Mouse (Mus musculus) granulocyte monocyte progenitor cell, adult 5-6 weeks (primary cell): ENCODE results near the gene Thpo. TPM values are rescaled to one million over a fixed set of nuclear protein-coding genes. Genes with fewer than 3 reads are reported as not detected.

Experiments
- ATAC-seq: replicated peaks from 2 replicates; pipeline ENCODE4 v1.8.0; 2016; ENCODE audit warnings: mild to moderate bottlenecking, moderate TSS enrichment, inconsistent platforms; ENCODE audit not compliant: poor library complexity, severe bottlenecking
- total RNA-seq, 2 experiments: library from RNA; stranded (forward) in 1 of 2; stranded (reverse) in 1 of 2; fragments of 200-712, 200-1000 nt in 1 of 2; fragments of >200 nt in 1 of 2; fragmentation: Nextera tagmentation in 1 of 2; gene quantifications; 2 replicates each; pipeline ENCODE4 v1.2.3; 2014 to 2017

Gene Thpo
- total RNA-seq (2014; fragmentation: Nextera tagmentation) (not detected in 2 replicates), total RNA-seq (2017) (not detected in 2 replicates)

DNA sequence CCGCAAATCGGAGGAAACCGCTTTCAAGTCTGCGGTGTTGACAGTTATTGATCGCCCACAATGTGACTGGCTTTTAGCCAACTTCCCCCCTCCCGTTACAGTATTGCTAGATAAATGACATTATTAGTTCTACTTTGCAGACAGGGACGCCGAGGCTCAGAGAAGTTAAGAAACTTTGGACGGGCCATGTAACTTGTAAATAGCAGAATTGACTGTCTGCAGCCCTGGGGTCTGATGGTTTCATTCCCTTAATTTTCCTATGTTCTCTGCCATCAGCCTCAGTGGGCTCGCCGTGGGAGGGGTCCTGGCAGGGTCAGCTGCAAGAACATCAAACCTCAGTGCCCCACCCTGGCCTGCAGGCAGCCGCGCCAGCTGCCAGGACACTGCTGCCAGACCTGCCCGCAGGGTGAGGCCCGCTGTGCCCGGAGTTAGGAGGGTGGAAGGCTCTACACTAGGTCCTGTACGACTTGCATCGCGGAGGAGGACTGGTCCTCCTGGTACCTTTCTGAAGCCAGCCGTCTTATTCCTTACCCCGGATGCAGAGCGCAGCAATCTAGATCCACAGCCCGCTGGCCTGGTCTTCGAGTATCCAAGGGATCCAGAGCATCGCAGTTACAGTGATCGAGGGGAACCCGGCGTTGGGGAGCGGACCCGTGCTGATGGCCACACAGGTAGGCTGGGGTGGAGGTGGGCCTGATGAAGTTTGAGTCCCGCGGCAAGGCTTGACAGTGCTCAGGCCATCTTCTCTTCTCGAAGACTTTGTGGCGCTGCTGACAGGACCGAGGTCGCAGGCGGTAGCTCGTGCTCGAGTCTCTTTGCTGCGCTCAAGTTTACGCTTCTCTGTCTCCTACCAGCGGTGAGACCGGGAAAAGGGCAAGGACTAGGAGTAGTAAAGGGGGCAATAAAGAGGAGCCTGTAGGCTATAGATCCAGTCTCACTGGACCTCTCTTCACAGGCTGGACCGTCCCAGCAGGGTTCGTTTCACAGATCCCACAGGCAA is at the start of gene Thpo:
TSS of gene Thpo (minus strand) at position 781 of the 1,000 bp plus-strand sequence.
- no peak for ATAC-seq

DNA sequence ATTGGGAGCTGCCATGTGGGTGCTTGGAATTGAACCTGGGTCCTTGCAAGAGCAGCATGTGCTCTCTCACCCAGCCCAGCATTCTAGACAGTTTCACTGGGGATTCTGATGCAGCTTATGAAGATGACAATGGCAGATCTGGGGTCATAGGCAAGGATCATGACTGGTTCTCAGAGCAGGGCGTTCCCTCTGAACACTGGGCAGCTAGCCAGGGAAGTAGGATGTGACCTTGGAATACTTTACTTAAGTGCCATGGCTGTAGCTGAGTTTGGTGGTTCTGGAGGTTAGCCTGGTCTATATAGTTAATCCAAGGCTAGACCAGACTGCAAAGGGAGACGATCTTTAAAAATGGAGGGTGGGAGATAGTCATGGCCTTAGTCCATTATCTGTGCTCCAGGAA is 49.6 kb upstream of the Thpo start:
- ATAC-seq = no peak

DNA sequence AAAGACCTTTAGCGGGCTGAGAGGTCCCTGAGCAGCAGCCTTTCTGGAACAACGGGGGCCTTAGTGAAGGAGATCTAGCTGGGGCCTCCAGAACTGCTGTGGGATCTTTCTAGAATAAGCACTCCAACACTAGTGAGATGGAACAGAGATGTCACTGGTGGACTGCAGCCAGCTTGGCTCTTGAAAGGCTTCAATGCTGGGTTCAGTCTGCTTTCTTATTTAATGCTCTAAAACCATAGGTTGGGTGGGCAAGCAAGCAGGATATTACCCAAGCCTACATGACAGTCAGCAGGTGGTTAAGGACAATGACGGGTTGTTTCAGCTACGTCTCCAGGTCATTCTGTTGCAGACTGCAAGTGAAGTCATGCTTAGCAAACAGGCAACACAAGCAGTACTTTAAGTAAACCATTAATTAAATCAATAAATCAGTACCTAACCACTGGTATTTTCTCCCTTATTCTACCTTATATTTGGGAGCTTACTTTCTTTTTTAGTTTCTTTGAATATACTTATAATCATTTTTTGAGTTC is 46.9 kb upstream of the Thpo start:
- no peak for ATAC-seq

DNA sequence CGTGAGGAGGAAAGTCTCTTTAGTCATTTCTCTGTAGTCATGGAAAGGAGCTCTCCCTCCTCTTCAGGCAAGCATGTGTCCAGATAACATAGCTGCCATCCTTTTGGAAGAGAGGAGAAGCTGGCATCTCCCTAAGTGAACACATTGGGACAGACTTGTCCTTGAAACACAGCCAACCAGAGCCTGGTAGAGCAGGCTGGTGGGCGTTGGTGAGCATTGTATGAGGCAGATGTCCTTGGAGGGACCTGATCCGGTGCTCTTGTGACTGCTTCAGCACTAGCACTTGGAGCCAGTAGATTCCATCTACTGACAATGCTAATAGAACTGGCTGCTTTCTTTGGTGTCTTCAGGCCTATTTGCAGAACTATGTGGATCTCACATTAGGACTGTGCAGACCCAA is 45.5 kb upstream of the Thpo start:
- ATAC-seq = no peak

DNA sequence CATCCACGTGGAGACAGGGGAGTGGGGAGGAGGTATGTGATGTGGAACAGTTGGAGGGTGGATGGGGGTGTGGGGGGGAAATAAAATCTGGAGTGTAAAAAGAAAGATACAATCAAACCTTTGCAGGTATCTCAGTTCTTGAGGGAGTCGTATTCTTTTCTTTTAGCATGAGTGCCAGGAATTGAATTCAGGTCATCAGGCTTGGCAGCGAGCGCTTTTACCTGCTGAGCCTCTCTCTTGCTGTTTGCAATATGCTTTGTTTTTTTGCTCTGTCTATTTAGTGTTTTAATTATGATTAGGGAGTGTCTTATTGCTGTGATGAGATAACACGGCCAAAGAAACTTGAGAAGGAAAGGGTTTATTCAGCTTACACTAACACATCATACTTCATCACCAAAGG is 40.7 kb upstream of the Thpo start:
- no peak for ATAC-seq

DNA sequence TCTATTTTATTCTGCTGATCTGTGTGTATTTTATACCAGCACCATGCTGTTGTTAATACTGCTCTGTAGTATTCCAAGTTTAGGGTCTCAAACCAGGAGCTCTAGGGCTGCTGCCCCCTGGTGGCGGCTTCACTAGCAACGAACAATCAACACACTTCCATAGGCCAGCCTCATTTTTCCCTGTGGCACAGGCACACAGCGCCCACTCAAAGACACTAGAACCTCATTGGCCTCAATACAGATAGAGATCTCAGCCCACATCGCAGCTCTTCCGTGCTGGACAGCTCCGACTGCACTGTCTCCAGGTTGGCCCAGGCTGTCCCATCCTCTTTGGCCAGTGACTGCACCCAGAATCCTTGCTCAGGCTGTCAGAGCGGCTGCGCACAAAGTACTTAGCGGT is 30.9 kb upstream of the Thpo start:
- ATAC-seq = peak; percentile 67

DNA sequence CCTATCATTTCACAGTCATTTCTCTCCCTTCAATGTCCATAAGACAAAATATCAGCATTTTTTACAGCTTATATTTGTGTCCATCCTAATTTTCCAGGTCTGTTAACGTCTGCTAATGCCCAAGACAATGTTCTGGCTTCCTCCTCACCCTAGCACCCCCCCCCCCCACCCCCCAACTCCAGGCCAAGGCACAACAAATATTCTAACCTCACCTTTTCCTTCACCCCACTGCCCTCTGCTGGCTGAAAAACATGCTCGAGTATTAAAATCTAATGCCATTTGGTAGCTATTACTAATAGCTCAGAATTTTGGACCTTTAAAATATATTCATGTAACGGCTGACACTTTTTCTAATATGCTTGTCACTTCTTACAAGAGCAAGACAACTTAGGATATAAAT is 27.4 kb upstream of the Thpo start:
- 0 out of 2 replicates have a peak, but pooled peaks have one; percentile 34 for ATAC-seq

DNA sequence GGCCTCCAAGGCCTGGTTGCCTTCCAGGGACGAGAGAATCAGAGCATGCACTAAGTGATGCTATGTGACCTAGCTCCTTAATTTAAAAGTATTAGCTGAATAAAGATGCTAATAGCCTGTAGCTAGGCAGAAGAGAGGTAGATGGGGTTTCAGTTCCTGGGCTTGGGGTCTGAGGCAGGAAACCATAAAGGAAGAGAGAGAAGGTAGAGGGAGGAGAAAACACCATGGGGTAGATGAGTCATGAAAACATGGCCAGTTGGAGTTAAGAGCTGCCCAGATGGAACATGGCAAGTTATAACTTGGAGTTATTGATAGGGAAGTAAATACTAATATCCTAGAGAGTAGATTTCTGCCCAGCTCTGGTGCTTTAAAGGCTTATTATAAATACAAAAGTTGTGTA is 23.1 kb upstream of the Thpo start:
- peak; percentile 68 for ATAC-seq

DNA sequence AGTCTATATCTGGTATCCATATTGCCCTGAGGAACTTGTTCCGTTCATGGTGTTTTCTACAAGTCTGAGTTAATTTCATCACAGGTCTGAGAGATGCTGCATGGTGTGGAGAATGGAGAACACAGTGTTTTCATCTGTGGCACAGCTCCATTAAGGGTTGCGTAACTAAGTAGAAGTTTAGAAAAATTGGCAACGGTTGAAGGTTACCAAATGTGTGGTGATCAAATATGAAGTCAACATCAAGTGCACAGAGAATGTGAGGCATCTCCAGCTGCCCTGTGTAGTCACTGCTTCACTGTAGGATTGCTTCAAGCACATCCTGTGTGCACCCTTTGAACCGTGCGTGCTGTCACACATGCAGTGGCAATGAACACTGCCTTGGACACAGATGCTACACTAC is 21.7 kb upstream of the Thpo start:
- peak; percentile 97 for ATAC-seq

DNA sequence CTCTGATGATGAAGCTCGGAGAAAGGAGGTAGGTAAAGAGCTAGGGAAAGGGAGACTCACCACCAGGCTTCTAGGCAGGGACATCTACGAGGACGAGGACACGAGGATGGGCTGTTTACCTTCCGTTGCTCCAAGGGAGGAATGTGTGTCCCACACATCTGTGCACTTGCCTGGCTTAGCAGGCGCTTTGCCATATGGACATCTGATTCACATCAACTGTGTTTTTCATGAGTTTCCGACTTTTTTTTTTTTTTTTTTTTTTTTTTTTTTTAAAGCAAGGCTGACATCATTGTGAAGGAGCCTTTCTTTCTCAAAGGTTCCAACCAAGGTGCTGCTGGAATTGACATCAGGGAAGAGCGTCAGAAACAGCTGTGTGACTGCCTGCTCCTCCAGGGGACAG is 16.2 kb upstream of the Thpo start:
- ATAC-seq = no peak

DNA sequence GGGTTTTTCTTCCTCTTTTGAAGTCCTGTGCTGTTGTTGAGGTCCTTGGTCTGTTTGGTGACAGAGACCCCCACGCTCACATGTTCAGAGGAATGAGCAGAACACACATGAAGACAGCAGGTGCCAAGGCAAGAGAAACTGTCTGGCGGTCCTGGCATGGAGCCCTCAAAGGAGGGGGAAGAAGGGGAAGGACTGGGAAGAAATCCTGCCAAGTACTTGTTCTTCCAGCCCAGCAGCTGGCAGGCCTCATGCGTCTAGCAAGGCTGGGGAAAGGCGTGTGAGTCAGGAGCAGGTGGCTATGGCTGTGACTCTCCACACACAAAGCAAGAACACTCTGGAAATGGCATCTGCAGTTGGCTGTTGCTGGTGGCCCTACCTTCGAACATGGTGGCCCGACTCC is 12.3 kb upstream of the Thpo start:
- ATAC-seq = no peak; the same call in 1 of the 2 replicates

DNA sequence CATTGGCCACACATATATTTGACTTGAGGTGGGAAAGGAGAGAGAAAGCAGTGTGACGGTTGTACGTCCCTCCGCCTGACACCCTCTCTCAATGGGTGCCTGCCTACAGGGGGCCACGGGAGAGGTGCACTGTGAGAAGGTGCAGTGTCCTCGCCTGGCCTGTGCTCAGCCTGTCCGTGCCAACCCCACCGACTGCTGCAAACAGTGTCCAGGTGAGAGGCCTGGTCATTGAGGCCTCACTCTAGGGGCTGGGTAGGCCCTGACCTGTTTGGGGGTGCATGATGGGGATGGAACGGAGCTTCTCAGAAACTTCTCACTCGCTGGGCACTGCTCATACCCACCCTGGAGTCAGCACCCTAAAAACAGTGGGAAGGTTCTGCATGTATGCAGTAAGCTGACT is 5.5 kb upstream of the Thpo start:
- no peak for ATAC-seq

DNA sequence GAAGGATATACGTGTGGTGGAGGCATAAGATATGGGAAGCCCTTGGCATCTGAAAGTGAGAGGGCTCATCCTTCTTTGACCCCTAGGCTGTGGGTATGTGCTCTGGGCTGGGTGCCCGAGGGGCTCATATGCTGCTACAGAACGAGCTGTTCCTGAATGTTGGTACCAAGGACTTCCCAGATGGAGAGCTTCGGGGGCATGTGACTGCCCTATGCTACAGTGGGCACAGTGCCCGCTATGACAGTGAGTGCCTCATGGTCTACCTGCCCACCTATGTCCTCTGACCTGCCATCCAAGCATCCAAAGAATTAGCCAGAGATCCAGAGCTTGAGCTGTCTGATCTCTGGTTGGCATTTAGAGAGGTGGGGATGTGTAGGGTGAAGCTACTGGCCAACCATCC is 2.5 kb upstream of the Thpo start:
- no peak for ATAC-seq

DNA sequence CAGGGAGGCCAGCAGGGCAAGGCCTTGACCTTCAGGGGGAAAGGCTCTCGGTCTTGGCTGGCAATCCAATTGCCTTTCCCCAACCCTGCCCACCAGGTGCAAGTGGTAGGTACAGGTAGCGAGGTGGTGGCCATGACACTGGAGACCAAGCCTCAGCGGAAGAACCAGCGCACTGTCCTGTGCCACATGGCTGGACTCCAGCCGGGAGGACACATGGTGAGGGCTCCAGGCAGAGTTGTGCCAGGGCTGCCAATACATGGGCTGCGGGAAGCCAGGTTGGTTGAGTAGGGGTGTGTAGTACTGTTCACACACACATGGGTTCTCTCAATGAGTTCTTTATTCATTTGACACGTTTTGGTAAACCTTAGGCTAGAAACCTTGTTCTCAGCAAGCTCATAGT is 1.9 kb upstream of the Thpo start:
- ATAC-seq = no peak

DNA sequence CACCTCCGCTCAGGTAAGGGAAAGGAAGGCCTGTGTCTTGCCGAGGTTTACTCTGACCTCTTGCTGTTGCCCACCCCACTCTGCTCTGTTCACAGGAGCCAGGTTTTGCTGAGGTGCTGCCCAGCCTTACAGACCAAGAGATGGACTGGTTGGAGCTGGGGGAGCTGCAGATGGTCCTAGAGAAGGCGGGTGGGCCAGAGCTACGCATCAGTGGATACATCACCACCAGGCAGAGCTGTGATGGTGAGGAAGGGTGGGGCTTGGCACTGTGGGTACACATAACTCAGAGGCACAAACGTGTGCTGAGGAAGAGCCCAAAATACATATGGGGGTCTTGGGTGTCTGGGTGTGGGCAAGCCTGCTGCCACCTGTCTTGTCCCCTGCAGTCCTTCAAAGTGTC is 1.3 kb upstream of the Thpo start:
- no peak for ATAC-seq

DNA sequence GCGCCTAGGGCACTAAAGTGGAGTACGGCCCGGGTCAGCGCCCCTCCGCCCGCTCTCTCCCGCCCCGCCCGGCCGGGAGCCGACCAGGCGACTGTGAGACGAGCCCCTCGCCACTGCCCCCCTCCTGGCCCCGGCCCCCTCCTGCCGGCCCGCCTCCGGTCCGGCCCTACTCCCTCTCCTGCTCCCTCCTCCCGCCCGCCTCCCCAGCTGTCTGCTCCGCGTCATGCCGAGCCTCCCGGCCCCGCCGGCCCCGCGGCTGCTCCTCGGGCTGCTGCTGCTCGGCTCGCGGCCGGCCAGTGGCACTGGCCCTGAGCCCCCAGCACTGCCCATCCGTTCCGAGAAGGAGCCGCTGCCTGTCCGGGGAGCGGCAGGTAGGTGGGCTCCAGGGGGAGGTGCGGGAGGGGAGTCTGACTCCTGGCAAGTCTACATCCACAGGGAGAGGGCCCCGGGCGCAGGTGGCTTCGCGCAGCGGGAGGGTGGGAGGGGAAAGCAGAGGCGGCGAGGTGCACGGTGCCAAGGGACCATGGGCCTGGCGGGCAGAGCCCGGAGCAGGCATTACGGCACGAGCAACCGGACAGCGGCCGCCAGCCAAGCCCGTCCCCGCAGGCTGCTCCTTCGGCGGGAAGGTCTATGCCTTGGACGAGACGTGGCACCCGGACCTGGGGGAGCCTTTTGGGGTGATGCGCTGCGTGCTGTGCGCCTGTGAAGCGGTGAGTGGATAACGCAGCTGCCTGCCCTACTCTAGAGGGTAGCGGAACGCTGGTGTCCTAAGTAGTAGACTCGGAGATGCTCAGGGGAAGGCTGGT is 1.2 kb downstream of the Thpo start, which contains the start of gene Chrd:
TSS of gene Chrd (plus strand) at position 203 of the 806 bp plus-strand sequence.
- ATAC-seq = peak; percentile 37

DNA sequence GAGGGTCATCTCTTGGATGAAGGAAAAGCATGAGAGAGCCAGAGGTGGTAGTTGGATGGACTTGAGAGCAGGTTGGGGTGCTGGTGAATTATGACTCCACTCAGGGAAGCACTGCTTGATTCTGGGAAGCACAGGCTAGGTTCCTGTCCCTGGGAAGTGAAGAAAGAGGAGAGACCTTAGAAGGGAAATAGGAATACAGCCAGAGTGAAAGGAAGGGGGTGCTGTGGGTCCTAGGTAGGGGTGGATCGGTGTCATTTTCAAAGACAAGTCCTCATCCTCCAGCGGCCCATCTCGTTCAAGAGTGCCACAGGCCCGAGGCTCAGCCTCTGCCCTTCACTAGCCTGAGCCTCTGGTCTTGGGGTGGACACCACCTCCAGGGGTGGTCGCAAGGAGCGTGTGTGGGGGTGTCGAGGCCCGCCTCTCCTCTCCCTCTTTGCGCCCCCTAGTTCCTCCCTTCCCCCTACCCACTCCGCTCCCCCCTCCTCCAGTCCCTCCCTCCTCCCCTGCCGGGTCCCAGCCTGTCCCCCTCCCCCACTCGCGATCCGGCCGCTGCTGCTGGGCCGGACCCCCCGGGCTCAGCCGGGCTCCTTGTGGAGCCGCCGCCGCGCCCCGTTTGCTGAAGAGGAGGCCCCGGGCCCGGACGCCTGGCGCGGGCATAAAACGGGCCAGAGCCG is 1.9 kb downstream of the Thpo start:
- ATAC-seq = no peak

DNA sequence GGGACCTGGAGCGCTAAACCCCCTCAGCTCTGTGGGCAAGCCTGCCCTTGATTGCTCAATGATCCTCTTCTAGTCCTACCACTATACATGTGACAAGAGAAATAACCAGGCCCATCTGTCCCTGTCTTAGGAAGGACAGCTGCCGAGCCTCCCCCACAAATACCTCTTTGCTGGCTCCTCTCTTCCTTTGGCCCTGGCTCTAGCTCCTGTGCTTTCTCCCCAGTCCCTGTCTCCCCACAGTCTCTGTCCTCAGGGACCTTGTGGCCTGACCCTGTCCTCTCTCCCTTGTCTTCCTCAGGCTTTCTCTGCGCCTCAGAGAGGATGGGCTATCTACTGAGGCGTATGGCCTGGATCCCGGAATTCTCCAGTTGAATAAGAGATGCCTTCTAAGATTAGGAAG is 2.6 kb downstream of the Thpo start:
- ATAC-seq = peak; percentile 59

DNA sequence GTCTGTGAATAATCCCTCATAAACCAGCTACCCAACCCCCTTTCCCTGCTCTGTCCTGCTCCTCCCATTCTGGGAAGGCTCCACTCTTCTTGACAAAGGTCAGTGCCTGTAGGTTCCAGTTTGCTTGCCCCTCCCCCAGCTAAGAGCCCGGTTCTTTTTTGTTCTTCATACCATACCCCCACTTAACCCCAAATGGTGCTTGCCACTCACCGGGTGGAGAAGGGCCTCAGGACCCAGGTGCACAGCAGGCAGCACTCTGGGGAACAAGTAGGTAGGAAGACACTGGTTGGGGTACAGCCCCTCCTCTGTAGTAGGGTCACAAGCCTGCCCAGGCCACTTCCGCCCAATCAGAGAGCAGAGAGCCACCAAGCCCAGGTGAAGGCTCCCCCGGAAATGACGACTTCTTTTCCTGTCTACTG is 4.0 kb downstream of the Thpo start:
- no peak for ATAC-seq

DNA sequence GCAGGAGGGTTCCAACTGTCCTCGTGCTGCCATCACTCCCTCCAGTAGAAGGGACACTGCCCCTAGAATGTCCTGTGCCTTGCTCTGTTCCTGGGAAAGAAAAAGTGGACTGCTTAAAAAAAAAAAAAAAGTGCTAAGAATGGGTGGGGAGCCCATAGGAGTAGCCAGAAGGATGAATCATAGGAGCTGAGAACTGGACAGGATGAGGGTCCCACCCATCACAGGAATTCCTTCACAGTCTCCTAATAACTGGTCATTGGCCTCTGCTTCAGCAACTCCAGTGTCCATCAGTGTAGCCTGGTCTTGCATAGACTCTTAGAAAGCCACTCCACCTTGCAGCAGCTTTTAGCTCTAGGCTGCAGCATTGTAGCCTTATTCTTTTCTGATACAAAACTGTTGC is 7.9 kb downstream of the Thpo start:
- no peak for ATAC-seq
